Mouse (Mus musculus): Measurements from ENCODE around the gene Dynlrb1. TPM values are rescaled to one million over a fixed set of nuclear protein-coding genes. Genes with fewer than 3 reads are reported as not detected.

Gene Dynlrb1
- polyA plus RNA-seq, 1 experiment from 2014 or later = 481 TPM

Other genes with a start within 250 kb of the Dynlrb1 start
- gene Gm14226, start 218.3 kb upstream of the Dynlrb1 start, polyA plus RNA-seq (2015; fragmentation: Nextera tagmentation; extraction: Ambion mirVana) = 5.9 and 8.3 TPM in 2 replicates
- 52.9 and 54.5 TPM in 2 replicates for gene Ahcy, start 162.0 kb upstream of the Dynlrb1 start, polyA plus RNA-seq (2015; fragmentation: Nextera tagmentation; extraction: Ambion mirVana)
- gene Itch, start 103.0 kb upstream of the Dynlrb1 start, polyA plus RNA-seq (2015; fragmentation: Nextera tagmentation; extraction: Ambion mirVana) = 52.0 and 52.6 TPM in 2 replicates
- 270 and 276 TPM in 2 replicates for gene Map1lc3a, start 39.8 kb downstream of the Dynlrb1 start, polyA plus RNA-seq (2015; fragmentation: Nextera tagmentation; extraction: Ambion mirVana)
- gene Pigu, start 120.9 kb downstream of the Dynlrb1 start, polyA plus RNA-seq (2015; fragmentation: Nextera tagmentation; extraction: Ambion mirVana) = 40.6 and 44.9 TPM in 2 replicates
- gene Trp53inp2, start 144.5 kb downstream of the Dynlrb1 start, polyA plus RNA-seq (2015; fragmentation: Nextera tagmentation; extraction: Ambion mirVana) = 22.8 and 26.0 TPM in 2 replicates
- 16.9 and 19.9 TPM in 2 replicates for gene Ncoa6, start 237.4 kb downstream of the Dynlrb1 start, polyA plus RNA-seq (2015; fragmentation: Nextera tagmentation; extraction: Ambion mirVana)